Mouse (Mus musculus) lung, postnatal 0 days (tissue): ENCODE data around the gene Gpx5. TPM values are rescaled to one million over a fixed set of nuclear protein-coding genes. Genes with fewer than 3 reads are reported as not detected.
A peak's percentile ranks its signal among the peaks of the same experiment; 100 is the strongest.

Experiments
- ATAC-seq: fragments of 200-750 bp; cut with Nextera tagmentation; 2 replicates; pipeline ENCODE4 v1.8.0; 2017; ENCODE audit warnings: moderate library complexity
- DNase-seq: peaks from one replicate; pipeline ENCODE4 v3.0.0-alpha.2; 2016; ENCODE audit warnings: low spot score
- H3K27ac ChIP-seq: fragments of 300-500 bp; sonication (generic); 2 replicates; pipeline ENCODE4 v1.5.1; 2014; ENCODE audit warnings: antibody characterized with exemption, mild to moderate bottlenecking, low read length, mixed read lengths
- H3K27me3 ChIP-seq: fragments of 300-500 bp; sonication (generic); replicated peaks from 2 replicates; pipeline ENCODE4 v1.6.1; 2014; ENCODE audit warnings: low read length, mixed read lengths; ENCODE audit not compliant: insufficient read depth
- H3K36me3 ChIP-seq: fragments of 300-500 bp; sonication (generic); 2 replicates; pipeline ENCODE4 v1.6.1; 2014; ENCODE audit warnings: low read length, mixed read lengths; ENCODE audit not compliant: insufficient read depth
- H3K4me1 ChIP-seq: fragments of 300-500 bp; sonication (generic); 2 replicates; pipeline ENCODE4 v1.6.1; 2014; ENCODE audit warnings: antibody characterized with exemption, low read depth, low read length, mixed read lengths; ENCODE audit not compliant: insufficient read depth
- H3K4me2 ChIP-seq: fragments of 300-500 bp; sonication (generic); replicated peaks from 2 replicates; pipeline ENCODE4 v1.6.1; 2014; ENCODE audit warnings: low read depth, mild to moderate bottlenecking, low read length, moderate library complexity, mixed read lengths
- H3K4me3 ChIP-seq: fragments of 300-500 bp; sonication (generic); 2 replicates; pipeline ENCODE4 v1.5.1; 2014; ENCODE audit warnings: low read depth, low read length
- H3K9ac ChIP-seq: fragments of 300-500 bp; sonication (generic); replicated peaks from 2 replicates; pipeline ENCODE4 v1.6.1; 2014; ENCODE audit warnings: low read depth, mild to moderate bottlenecking
- H3K9me3 ChIP-seq: fragments of 300-500 bp; sonication (generic); 2 replicates; pipeline ENCODE4 v1.6.1; 2016; ENCODE audit warnings: low read length, mixed read lengths
- CTCF ChIP-seq: IDR thresholded peaks from 2 replicates; pipeline ENCODE4 v1.5.1; 2016; ENCODE audit warnings: antibody characterized with exemption, mild to moderate bottlenecking
- EP300 ChIP-seq: IDR thresholded peaks from 2 replicates; pipeline ENCODE4 v1.6.1; 2016; ENCODE audit warnings: antibody characterized with exemption, mild to moderate bottlenecking, control low read depth
- WGBS: fragments of 180-500 bp; shearing (Covaris S2); extraction: QIAGEN DNeasy Blood & Tissue Kit; methylation state at CpG from one replicate; pipeline ENCODE4 v1.1.7; 2014; 5-methylcytosine and 5-hydroxymethylcytosine counted together
- polyA plus RNA-seq: library from polyadenylated mRNA; unstranded; fragments of >200 nt; fragmentation: Nextera tagmentation; extraction: Ambion mirVana; gene quantifications from 2 replicates; pipeline ENCODE4 v1.2.1, GENCODE M21; 2015

Gpx5 gene
- not detected in 2 replicates for polyA plus RNA-seq

DNA sequence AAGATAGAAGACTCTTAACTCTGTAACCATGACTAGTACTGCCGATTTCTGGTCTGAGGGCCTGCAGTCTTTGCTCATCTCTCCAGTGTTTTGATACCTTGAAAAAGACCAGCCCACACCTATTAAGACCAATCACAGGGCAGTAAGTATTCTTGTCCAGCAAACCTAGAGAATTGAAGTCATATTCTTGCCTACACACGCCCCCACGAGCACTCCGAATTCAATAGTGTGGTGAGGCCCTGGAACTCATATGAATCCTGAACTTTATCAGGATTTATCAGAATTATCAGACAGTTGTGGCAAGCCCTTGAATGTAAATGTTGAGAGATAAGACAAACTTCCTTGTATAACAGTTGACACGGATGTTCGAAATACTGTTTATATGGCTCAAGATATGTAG lies at the start of gene Gpx5:
TSS of gene Gpx5 (minus strand) at position 101 of the 400 bp plus-strand sequence.
- WGBS: 94% methylated on average over 6 of the region's 6 CpGs
- no peaks in the 10 kb centered on the region for H3K9me3 ChIP-seq
- ATAC-seq: no peak
- H3K4me3 ChIP-seq: no peak within 1 kb of the TSS
- no peak for DNase-seq
- TF ChIP-seq EP300 (no peak), CTCF (no peak)
- H3K27me3 ChIP-seq: no peaks in the 10 kb centered on the region
- no peaks in the 10 kb centered on the region for H3K4me1 ChIP-seq
- no peak within 1 kb of the TSS for H3K9ac ChIP-seq
- no peak within 1 kb of the TSS for H3K27ac ChIP-seq
- H3K4me2 ChIP-seq: no peak within 1 kb of the TSS
- no peaks in the 10 kb centered on the region for H3K36me3 ChIP-seq

DNA sequence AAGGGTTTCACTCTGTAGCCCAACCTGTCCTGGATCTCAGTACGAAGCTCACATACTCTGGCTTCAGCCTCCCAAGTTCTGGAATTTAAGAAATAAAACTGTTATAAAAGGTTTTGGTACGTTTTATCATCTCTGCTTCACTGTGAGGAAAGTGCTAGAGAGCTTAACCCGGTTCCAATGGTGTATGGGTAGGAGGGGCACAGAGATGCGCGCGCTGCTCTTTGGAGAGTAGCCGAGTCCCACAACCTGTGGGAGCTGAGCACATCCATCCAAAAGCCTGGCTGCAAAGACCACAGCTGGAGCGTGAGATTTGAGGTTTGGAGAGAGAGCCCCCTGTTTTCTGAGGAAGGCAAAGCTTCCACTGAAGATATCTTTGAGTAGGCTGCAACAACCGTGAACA lies 34.9 kb upstream of the Gpx5 start:
- Histone ChIP-seq H3K27me3 (no peaks in the 10 kb centered on the region), H3K4me3 (peak overlapping the region; percentile 24; the same call in 1 of the 2 replicates), H3K4me1 (no peaks in the 10 kb centered on the region), H3K4me2 (peak overlapping the region; percentile 50), H3K9me3 (no peaks in the 10 kb centered on the region), H3K36me3 (no peaks in the 10 kb centered on the region), H3K27ac (no peak overlapping the region), H3K9ac (no peak overlapping the region)
- ATAC-seq: no peak
- WGBS: 2% methylated on average over 9 of the region's 9 CpGs
- TF ChIP-seq CTCF (no peak), EP300 (no peak)
- no peak for DNase-seq

DNA sequence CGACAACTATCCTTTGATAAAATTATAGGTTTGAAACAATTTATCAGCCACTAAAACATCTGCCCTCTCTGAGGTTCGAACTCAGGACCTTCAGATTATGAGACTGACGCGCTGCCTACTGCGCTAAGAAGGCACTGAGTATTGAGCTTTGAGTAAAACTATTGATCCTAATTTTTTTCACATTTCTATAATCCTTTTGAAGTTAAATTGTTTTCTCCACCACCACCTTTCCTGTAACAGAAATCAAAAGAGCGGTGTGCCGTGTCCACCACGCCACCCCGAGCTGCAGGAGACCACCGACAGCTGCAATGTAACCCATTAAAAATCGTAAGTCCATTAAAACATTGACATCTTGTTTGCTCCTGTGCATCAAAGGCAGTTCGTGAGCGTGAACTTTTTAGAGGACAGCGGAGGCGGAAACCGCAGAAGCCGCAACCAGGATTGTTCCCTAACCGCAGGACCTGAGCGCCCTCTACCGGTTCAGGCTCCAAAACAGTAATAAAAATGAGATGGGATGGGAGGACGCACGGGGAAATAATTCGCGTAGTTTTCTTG lies 34.2 kb upstream of the Gpx5 start:
- Histone ChIP-seq H3K9me3 (no peaks in the 10 kb centered on the region), H3K27me3 (no peaks in the 10 kb centered on the region), H3K9ac (no peak overlapping the region), H3K36me3 (no peaks in the 10 kb centered on the region), H3K4me1 (no peaks in the 10 kb centered on the region), H3K27ac (no peak overlapping the region), H3K4me3 (peak overlapping the region; percentile 24), H3K4me2 (peak overlapping the region; percentile 50)
- ATAC-seq: peak; percentile 53
- peak; percentile 90 for TF ChIP-seq CTCF
- no peak for TF ChIP-seq EP300
- peak; percentile 85 for DNase-seq
- under 1% methylated on average over 24 of the region's 24 CpGs for WGBS

DNA sequence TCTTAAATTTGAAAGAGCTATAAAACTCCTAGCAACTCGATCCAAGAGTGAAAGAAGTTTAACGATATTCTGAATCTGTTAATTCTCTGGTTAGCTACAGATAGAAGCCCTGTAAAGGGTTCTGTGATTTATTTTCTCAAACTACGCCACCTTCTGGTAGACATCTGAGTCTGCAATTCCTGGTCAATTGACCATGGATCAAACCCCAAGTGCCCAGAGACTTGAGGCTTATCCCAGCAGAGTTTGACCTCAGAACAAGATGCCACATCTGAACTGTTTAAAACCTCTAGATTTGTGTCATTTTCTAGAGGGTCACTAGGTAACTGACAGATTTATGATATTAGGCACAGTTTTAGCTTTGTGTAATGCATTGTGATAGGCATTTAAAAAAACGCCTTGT lies 33.7 kb upstream of the Gpx5 start:
- no peak overlapping the region for H3K9ac ChIP-seq
- H3K4me3 ChIP-seq: peak overlapping the region; percentile 24; the same call in 1 of the 2 replicates
- DNase-seq (peak; percentile 67), ATAC-seq (0 out of 2 replicates have a peak, but pooled peaks have one; percentile 14)
- peak; percentile 71 for TF ChIP-seq CTCF
- no peak for TF ChIP-seq EP300
- H3K27ac ChIP-seq: no peak overlapping the region
- no peaks in the 10 kb centered on the region for H3K4me1 ChIP-seq
- no peaks in the 10 kb centered on the region for H3K36me3 ChIP-seq
- WGBS: 8% methylated on average over 4 of the region's 4 CpGs
- no peaks in the 10 kb centered on the region for H3K9me3 ChIP-seq
- H3K4me2 ChIP-seq: peak overlapping the region; percentile 50
- H3K27me3 ChIP-seq: no peaks in the 10 kb centered on the region

DNA sequence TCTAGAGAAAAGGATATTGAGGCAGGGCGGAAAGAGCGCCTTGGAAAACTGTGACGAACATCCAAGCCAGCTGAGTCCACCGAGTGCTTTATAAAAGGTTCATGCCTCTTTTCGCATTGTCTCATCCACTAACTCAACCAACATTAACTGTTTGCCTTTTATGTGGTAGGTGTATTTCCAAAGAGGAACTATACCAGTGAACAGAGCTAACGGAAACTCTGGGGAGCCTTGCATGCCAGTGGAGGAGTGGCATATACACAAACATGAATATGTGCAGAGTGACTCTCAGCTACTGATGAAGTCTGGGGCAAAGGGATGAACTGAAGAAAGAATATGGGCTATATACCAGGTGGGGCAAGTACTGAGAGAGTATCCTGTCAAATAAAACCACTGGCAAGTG lies 30.9 kb upstream of the Gpx5 start:
- no peak for ATAC-seq
- Histone ChIP-seq H3K9me3 (no peaks in the 10 kb centered on the region), H3K27me3 (no peaks in the 10 kb centered on the region), H3K4me3 (no peak overlapping the region), H3K9ac (no peak overlapping the region), H3K27ac (no peak overlapping the region), H3K4me1 (no peaks in the 10 kb centered on the region), H3K4me2 (no peak overlapping the region), H3K36me3 (no peaks in the 10 kb centered on the region)
- WGBS: 62% methylated on average over 6 of the region's 6 CpGs
- DNase-seq: no peak
- TF ChIP-seq EP300 (no peak), CTCF (no peak)

DNA sequence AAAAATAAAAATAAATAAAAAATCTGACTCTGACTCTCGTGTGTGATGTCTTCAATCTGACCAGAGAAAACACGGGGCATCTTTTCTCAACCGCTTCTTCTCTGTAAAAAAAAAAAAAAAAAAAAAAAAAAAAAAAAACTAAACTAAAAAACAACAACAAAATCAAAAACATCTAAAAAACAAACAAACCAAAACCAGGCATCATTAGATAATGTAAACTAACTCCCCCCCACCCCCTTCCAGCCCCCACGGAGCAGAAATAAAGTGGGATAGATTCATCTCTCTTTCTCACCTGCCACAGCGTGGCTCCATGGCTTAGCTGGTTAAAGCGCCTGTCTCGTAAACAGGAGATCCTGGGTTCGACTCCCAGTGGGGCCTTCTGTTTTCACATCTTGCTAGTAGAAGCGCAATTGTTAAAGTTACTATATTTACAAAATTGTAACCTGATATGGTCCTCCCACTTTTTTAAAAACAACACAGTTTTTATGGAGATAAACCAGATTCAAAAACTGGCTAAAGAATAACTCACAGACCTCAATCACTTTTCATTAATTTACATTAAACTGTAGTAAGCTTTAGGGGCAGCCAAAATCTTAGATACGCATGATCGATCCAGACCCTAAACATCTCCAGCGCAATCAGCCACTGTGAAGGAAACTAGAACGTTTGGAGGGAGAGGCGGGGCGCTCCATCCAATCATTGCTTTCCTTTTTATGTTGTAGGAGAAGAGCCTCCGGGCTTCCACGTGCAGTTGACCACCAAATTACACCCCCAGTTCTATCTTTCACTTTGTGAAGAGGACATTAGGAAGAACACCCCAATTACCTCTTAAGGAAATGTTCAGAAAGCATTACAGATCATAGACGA lies 30.2 kb upstream of the Gpx5 start:
- H3K4me2 ChIP-seq: no peak overlapping the region
- 15% methylated on average over 18 of the region's 18 CpGs for WGBS
- no peak overlapping the region for H3K9ac ChIP-seq
- H3K9me3 ChIP-seq: no peaks in the 10 kb centered on the region
- ATAC-seq (no peak), DNase-seq (no peak)
- H3K4me3 ChIP-seq: no peak overlapping the region
- no peaks in the 10 kb centered on the region for H3K4me1 ChIP-seq
- TF ChIP-seq CTCF: no peak
- no peak for TF ChIP-seq EP300
- no peak overlapping the region for H3K27ac ChIP-seq
- H3K36me3 ChIP-seq: no peaks in the 10 kb centered on the region
- H3K27me3 ChIP-seq: no peaks in the 10 kb centered on the region
